In genomic region chr3:145684604-145685441, GRCm38 (mm10) we compare ENCODE assay signal across 8 mouse cellular contexts. TPM values are rescaled to one million over a fixed set of nuclear protein-coding genes. Genes with fewer than 3 reads are reported as not detected.
DNase-seq lines count a peak whose midpoint lies in the region; ATAC-seq lines count a peak whose summit lies in the region.

No protein-coding gene starts in this region.

- H3K9ac ChIP-seq in hindbrain, embryonic 16.5 days (ENCODE audit: low read depth, low read length) = no peak overlapping the region
- no peak overlapping the region for H3K9ac ChIP-seq in lung, embryonic 16.5 days (ENCODE audit: low read length)

- H3K4me2 ChIP-seq in hindbrain, embryonic 16.5 days (ENCODE audit: low read length) = no peak overlapping the region
- H3K4me2 ChIP-seq in lung, embryonic 16.5 days (ENCODE audit: low read depth, low read length) = peak overlapping the region; percentile 27; the same call in 1 of the 2 replicates

- no peaks in the 10 kb centered on the region for H3K27me3 ChIP-seq in hindbrain, embryonic 10.5 days (ENCODE audit: insufficient read depth, poor library complexity, severe bottlenecking)
- no peaks in the 10 kb centered on the region for H3K27me3 ChIP-seq in hindbrain, embryonic 16.5 days (replicated peaks; ENCODE audit: control insufficient read depth, insufficient read depth, low read length)
- H3K27me3 ChIP-seq in lung, embryonic 16.5 days (ENCODE audit: control insufficient read depth, insufficient read depth, low read depth, low read length) = no peaks in the 10 kb centered on the region

- peak overlapping the region; percentile 16; the same call in 1 of the 2 replicates for H3K27ac ChIP-seq in hindbrain, embryonic 10.5 days
- H3K27ac ChIP-seq in hindbrain, embryonic 16.5 days (ENCODE audit: low read depth, low read length) = no peak overlapping the region
- H3K27ac ChIP-seq in lung, embryonic 16.5 days (ENCODE audit: low read length) = peak overlapping the region; percentile 44

- no peaks in the 10 kb centered on the region for H3K9me3 ChIP-seq in hindbrain, embryonic 10.5 days
- no peaks in the 10 kb centered on the region for H3K9me3 ChIP-seq in hindbrain, embryonic 16.5 days (ENCODE audit: control insufficient read depth, low read length)
- H3K9me3 ChIP-seq in lung, embryonic 16.5 days (ENCODE audit: control insufficient read depth, low read length) = no peaks in the 10 kb centered on the region

- no peak overlapping the region for H3K4me3 ChIP-seq in hindbrain, embryonic 10.5 days
- H3K4me3 ChIP-seq in hindbrain, embryonic 16.5 days (ENCODE audit: low read length) = no peak overlapping the region
- H3K4me3 ChIP-seq in lung, embryonic 16.5 days (ENCODE audit: low read length) = no peak overlapping the region

- peaks cover 10% of the 10 kb centered on the region for H3K4me1 ChIP-seq in hindbrain, embryonic 10.5 days (replicated peaks)
- peaks cover 6% of the 10 kb centered on the region; the same call in 1 of the 2 replicates for H3K4me1 ChIP-seq in hindbrain, embryonic 16.5 days (ENCODE audit: control insufficient read depth, insufficient read depth, low read depth, low read length)
- peaks cover 8% of the 10 kb centered on the region for H3K4me1 ChIP-seq in lung, embryonic 16.5 days (replicated peaks; ENCODE audit: control insufficient read depth, insufficient read depth, low read length)

- intact Hi-C loops in heart, postnatal 14 days (cut with DNase I) = no loop called here

- no peak for DNase-seq in hindbrain, embryonic 10.5 days (ENCODE audit: low spot score)
- peak; percentile 33 for DNase-seq in embryo, embryonic 9.5 days (ENCODE audit: extremely low spot score)
- peak; percentile 20 to 37 for DNase-seq in heart, postnatal 14 days
- DNase-seq in spleen, postnatal 36 days (ENCODE audit: low spot score in 2 of 2) = no peak
- no peak for DNase-seq in left cerebral cortex, adult 18-20 months (ENCODE audit: low spot score in 2 of 2)

- 43% methylated on average over 19 of the region's 19 CpGs for WGBS in hindbrain, embryonic 10.5 days
- 56% methylated on average over 19 of the region's 19 CpGs for WGBS in hindbrain, embryonic 16.5 days
- WGBS in lung, embryonic 16.5 days = 34% methylated on average over 19 of the region's 19 CpGs

- H3K36me3 ChIP-seq in hindbrain, embryonic 10.5 days = no peaks in the 10 kb centered on the region
- no peaks in the 10 kb centered on the region for H3K36me3 ChIP-seq in hindbrain, embryonic 16.5 days (ENCODE audit: control insufficient read depth, insufficient read depth, low read length)
- no peaks in the 10 kb centered on the region for H3K36me3 ChIP-seq in lung, embryonic 16.5 days (ENCODE audit: control insufficient read depth, insufficient read depth, low read length)

- ATAC-seq in hindbrain, embryonic 16.5 days = no peak
- peak; percentile 81 for ATAC-seq in lung, embryonic 16.5 days (ENCODE audit: low read depth)
- no peak for ATAC-seq in granulocyte monocyte progenitor cell, adult 5-6 weeks (replicated peaks; ENCODE audit: poor library complexity, severe bottlenecking)

RNA-seq across cellular contexts. Expression of gene Ccn1, which starts 35.0 kb away (rescaled TPM):
- 42.9 and 43.4 TPM in 2 replicates for polyA plus RNA-seq in hindbrain, embryonic 10.5 days (2016; fragmentation: Nextera tagmentation; extraction: Ambion mirVana)
- 7.5 and 8.5 TPM in 2 replicates for polyA plus RNA-seq in hindbrain, embryonic 16.5 days (2015; fragmentation: Nextera tagmentation; extraction: Ambion mirVana)
- 10 to 100 TPM; 29.1 to 29.7 TPM for total RNA-seq in heart, postnatal 14 days (2021)
- polyA plus RNA-seq in lung, embryonic 16.5 days (2015; fragmentation: Nextera tagmentation; extraction: Ambion mirVana) = 60.1 and 78.3 TPM in 2 replicates
- total RNA-seq in left cerebral cortex, adult 18-20 months (2021) = 1 to 10 TPM; 5.3 to 8.6 TPM
- not detected in 2 replicates for total RNA-seq in granulocyte monocyte progenitor cell, adult 5-6 weeks (2014; fragmentation: Nextera tagmentation)
- total RNA-seq in granulocyte monocyte progenitor cell, adult 5-6 weeks (2017) = not detected in 2 replicates

Comparison
In these comparisons a context has a peak if more than half of its experiments do, and no peak if none do; other contexts are left out.
1. DNase-seq: peak in embryo, embryonic 9.5 days (single experiment) and heart, postnatal 14 days (2 of 2); none in hindbrain, embryonic 10.5 days (single experiment), spleen, postnatal 36 days (0 of 2) and left cerebral cortex, adult 18-20 months (0 of 2).
2. RNA of gene Ccn1, which starts 35.0 kb away (total RNA-seq): 29.1 to 29.7 TPM in heart, postnatal 14 days and 5.3 to 8.6 TPM in left cerebral cortex, adult 18-20 months; not detected in granulocyte monocyte progenitor cell, adult 5-6 weeks; every median in the first group is over 4 times any median in the second.